Mouse (Mus musculus) liver, embryonic 16.5 days (tissue): Measurements from ENCODE around the gene Sipa1l3. TPM values are rescaled to one million over a fixed set of nuclear protein-coding genes. Genes with fewer than 3 reads are reported as not detected.

ENCODE experiments used
- ATAC-seq: fragments of 200-750 bp; cut with Nextera tagmentation; 2 replicates; pipeline ENCODE4 v1.8.0; 2017; ENCODE audit warnings: low read depth, mild to moderate bottlenecking, moderate number of reproducible peaks, moderate library complexity
- H3K27ac ChIP-seq: fragments of 300-500 bp; sonication (generic); 2 replicates; pipeline ENCODE4 v1.5.1; 2014; ENCODE audit warnings: mild to moderate bottlenecking, low read length
- H3K27me3 ChIP-seq: fragments of 300-500 bp; sonication (generic); 2 replicates; pipeline ENCODE4 v1.6.1; 2014; ENCODE audit warnings: low read depth, low read length, mixed read lengths; ENCODE audit not compliant: control insufficient read depth, insufficient read depth
- H3K36me3 ChIP-seq: fragments of 300-500 bp; sonication (generic); 2 replicates; pipeline ENCODE4 v1.6.1; 2014; ENCODE audit warnings: mild to moderate bottlenecking; ENCODE audit not compliant: control insufficient read depth, insufficient read depth
- H3K4me1 ChIP-seq: fragments of 300-500 bp; sonication (generic); 2 replicates; pipeline ENCODE4 v1.6.1; 2014; ENCODE audit warnings: low read depth, low read length, mixed read lengths; ENCODE audit not compliant: control insufficient read depth
- H3K4me2 ChIP-seq: fragments of 300-500 bp; sonication (generic); 2 replicates; pipeline ENCODE4 v1.6.1; 2014; ENCODE audit warnings: low read depth, low read length, mixed read lengths
- H3K4me3 ChIP-seq: fragments of 300-500 bp; sonication (generic); 2 replicates; pipeline ENCODE4 v1.5.1; 2014; ENCODE audit warnings: low read depth, mild to moderate bottlenecking, low read length
- H3K9ac ChIP-seq: fragments of 300-500 bp; sonication (generic); 2 replicates; pipeline ENCODE4 v1.6.1; 2014; ENCODE audit warnings: low read depth, low read length
- H3K9me3 ChIP-seq: fragments of 300-500 bp; sonication (generic); replicated peaks from 2 replicates; pipeline ENCODE4 v1.6.1; 2016; ENCODE audit warnings: low read length; ENCODE audit not compliant: control insufficient read depth
- WGBS: fragments of 180-500 bp; shearing (Covaris S2); extraction: QIAGEN DNeasy Blood & Tissue Kit; methylation state at CpG from one replicate; pipeline ENCODE4 v1.1.7; 2014; ENCODE audit not compliant: insufficient replicate concordance; 5-methylcytosine and 5-hydroxymethylcytosine counted together
- polyA plus RNA-seq: library from polyadenylated mRNA; unstranded; fragments of >200 nt; fragmentation: Nextera tagmentation; extraction: Ambion mirVana; gene quantifications from 2 replicates; pipeline ENCODE4 v1.2.1, GENCODE M21; 2015

Sipa1l3 gene
- polyA plus RNA-seq, 1 experiment from 2014 or later = 2.4 TPM

GRCm38 (mm10) chr7:29343746-29344145, 174.7 kb downstream of the Sipa1l3 start:
- Histone ChIP-seq H3K4me2 (no peak overlapping the region), H3K27ac (no peak overlapping the region), H3K36me3 (no peaks in the 10 kb centered on the region), H3K9me3 (no peaks in the 10 kb centered on the region), H3K9ac (no peak overlapping the region), H3K4me3 (no peak overlapping the region), H3K27me3 (no peaks in the 10 kb centered on the region), H3K4me1 (peaks cover 43% of the 10 kb centered on the region)
- 84% methylated on average over 7 of the region's 7 CpGs for WGBS
- no peak for ATAC-seq

GRCm38 (mm10) chr7:29342489-29343092, 175.8 kb downstream of the Sipa1l3 start:
- ATAC-seq = no peak
- H3K27ac ChIP-seq = no peak overlapping the region
- 26% methylated on average over 8 of the region's 8 CpGs for WGBS

GRCm38 (mm10) chr7:29341722-29342121, 176.7 kb downstream of the Sipa1l3 start:
- Histone ChIP-seq H3K4me1 (peaks cover 62% of the 10 kb centered on the region), H3K27ac (no peak overlapping the region)
- 57% methylated on average over 12 of the region's 12 CpGs for WGBS

More at GRCm38 (mm10) chr7:29342489-29343092, 175.8 kb downstream of the Sipa1l3 start:
- Histone ChIP-seq H3K27me3 (no peaks in the 10 kb centered on the region), H3K9ac (peak overlapping the region; percentile 8; the same call in 1 of the 2 replicates), H3K4me2 (no peak overlapping the region; the same call in 1 of the 2 replicates), H3K4me3 (no peak overlapping the region), H3K36me3 (no peaks in the 10 kb centered on the region), H3K4me1 (peaks cover 55% of the 10 kb centered on the region), H3K9me3 (no peaks in the 10 kb centered on the region)

DNA sequence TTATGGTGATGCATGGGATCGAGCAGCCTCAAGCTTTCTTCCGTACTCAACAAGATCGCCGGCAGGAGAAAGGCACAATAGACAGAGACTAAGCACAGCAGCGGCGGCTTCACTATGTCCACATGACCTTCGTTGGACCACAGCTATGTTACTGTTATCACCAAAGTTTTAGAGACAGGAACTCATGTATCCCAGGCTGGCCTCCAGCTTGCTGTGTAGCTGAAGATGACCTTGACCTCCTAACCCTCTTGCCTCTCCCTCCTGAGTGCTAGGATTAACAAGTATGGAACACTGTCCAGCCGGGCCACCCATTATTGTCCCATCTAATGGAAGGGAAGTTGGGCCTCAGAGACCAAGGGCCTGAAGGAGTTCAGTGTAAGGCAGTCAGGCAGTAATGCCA, 177.6 kb downstream of the Sipa1l3 start:
- Histone ChIP-seq H3K9me3 (no peaks in the 10 kb centered on the region), H3K36me3 (no peaks in the 10 kb centered on the region), H3K9ac (no peak overlapping the region), H3K27ac (no peak overlapping the region; the same call in 1 of the 2 replicates), H3K27me3 (no peaks in the 10 kb centered on the region), H3K4me3 (no peak overlapping the region), H3K4me1 (peaks cover 62% of the 10 kb centered on the region), H3K4me2 (no peak overlapping the region)
- no peak for ATAC-seq
- 71% methylated on average over 8 of the region's 8 CpGs for WGBS

More at GRCm38 (mm10) chr7:29341722-29342121, 176.7 kb downstream of the Sipa1l3 start:
- ATAC-seq = no peak
- Histone ChIP-seq H3K4me3 (no peak overlapping the region), H3K4me2 (no peak overlapping the region; the same call in 1 of the 2 replicates), H3K9me3 (no peaks in the 10 kb centered on the region), H3K27me3 (no peaks in the 10 kb centered on the region), H3K36me3 (no peaks in the 10 kb centered on the region), H3K9ac (no peak overlapping the region)

GRCm38 (mm10) chr7:29340247-29340646, 178.2 kb downstream of the Sipa1l3 start:
- 77% methylated on average over 9 of the region's 9 CpGs for WGBS
- peak overlapping the region; percentile 87 for H3K27ac ChIP-seq
- no peaks in the 10 kb centered on the region for H3K27me3 ChIP-seq

DNA sequence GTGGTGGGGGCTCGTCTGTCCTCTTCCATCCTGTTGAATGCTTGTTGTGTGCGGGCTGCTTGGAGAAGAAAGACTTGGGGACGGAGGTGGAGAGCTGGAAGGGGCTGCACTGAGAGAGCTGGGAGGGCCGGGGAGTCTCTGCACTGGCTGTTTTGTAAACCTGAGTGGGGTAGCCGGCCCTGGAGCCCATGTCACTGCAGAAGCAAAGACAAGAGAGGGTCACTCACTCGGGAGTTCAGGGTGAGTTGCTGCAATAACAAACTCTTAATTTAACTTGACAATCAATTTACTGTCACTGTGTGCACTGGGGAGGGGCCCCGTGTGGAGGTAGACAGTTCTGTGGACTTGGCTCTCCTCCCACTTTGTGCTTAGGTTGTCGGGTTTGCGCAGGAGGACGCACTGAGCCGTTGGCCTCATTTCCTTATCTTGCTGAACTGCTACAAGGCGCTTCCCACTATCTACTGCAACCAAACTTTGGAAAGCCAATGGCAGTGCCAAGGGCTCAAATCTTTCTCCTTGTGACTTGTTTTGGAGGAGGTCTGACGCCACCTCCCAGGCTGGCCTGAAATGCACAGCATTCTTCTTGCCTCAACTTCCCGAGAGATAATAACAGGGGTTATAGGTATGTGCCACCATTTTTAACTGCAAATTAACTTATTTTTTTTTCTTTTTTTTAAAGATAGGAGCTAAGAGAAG, 179.3 kb downstream of the Sipa1l3 start:
- Histone ChIP-seq H3K27ac (peak overlapping the region; percentile 87), H3K9ac (peak overlapping the region; percentile 56), H3K27me3 (no peaks in the 10 kb centered on the region), H3K4me3 (peak overlapping the region; percentile 27), H3K4me2 (peak overlapping the region; percentile 56), H3K36me3 (no peaks in the 10 kb centered on the region), H3K4me1 (peaks cover 78% of the 10 kb centered on the region), H3K9me3 (no peaks in the 10 kb centered on the region)
- 15% methylated on average over 14 of the region's 14 CpGs for WGBS
- peak; percentile 85 for ATAC-seq

More at GRCm38 (mm10) chr7:29340247-29340646, 178.2 kb downstream of the Sipa1l3 start:
- no peaks in the 10 kb centered on the region for H3K9me3 ChIP-seq
- H3K36me3 ChIP-seq = no peaks in the 10 kb centered on the region
- peaks cover 68% of the 10 kb centered on the region for H3K4me1 ChIP-seq
- no peak overlapping the region for H3K4me2 ChIP-seq
- H3K4me3 ChIP-seq = no peak overlapping the region
- no peak for ATAC-seq
- no peak overlapping the region for H3K9ac ChIP-seq

- ATAC-seq = peak; percentile 73
Observed at GRCm38 (mm10) chr7:29338351-29338919, 180.0 kb downstream of the Sipa1l3 start.

DNA sequence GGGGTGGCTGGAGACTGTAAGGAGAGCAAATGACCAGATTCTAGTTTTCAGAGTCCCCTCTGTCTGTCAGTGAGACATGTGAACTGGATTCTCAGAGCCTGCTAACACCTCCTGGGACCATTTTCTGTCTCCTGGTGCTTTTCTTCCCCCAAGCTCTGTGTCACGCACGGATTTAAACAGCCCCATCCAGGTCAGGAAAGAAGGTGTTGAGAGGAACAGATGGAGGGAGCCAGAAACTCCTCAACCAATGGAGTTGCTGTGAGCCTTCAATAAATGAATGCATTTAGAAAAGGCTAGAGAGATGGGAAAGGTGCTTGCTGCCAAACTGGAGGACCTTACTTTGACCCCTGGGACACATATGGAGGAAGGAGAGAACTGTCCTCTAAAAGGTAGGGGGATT, 180.7 kb downstream of the Sipa1l3 start:
- WGBS = 84% methylated on average over 2 of the region's 2 CpGs
- Histone ChIP-seq H3K9ac (no peak overlapping the region), H3K9me3 (no peaks in the 10 kb centered on the region), H3K4me3 (no peak overlapping the region), H3K4me1 (peaks cover 79% of the 10 kb centered on the region), H3K36me3 (no peaks in the 10 kb centered on the region), H3K27ac (peak overlapping the region; percentile 87), H3K4me2 (0 out of 2 replicates have a peak overlapping the region, but pooled peaks have one; percentile 56), H3K27me3 (no peaks in the 10 kb centered on the region)
- ATAC-seq = no peak

More at GRCm38 (mm10) chr7:29338351-29338919, 180.0 kb downstream of the Sipa1l3 start:
- Histone ChIP-seq H3K27ac (peak overlapping the region; percentile 87), H3K9me3 (no peaks in the 10 kb centered on the region), H3K36me3 (no peaks in the 10 kb centered on the region), H3K4me2 (peak overlapping the region; percentile 56), H3K4me1 (peaks cover 82% of the 10 kb centered on the region), H3K9ac (peak overlapping the region; percentile 56), H3K27me3 (no peaks in the 10 kb centered on the region), H3K4me3 (peak overlapping the region; percentile 27)
- WGBS = 19% methylated on average over 9 of the region's 9 CpGs
